Mouse (Mus musculus) forebrain, embryonic 12.5 days (tissue): ENCODE results near the gene Sema6d. TPM values are rescaled to one million over a fixed set of nuclear protein-coding genes. Genes with fewer than 3 reads are reported as not detected.

Experiments used
- ATAC-seq: fragments of 200-750 bp; cut with Nextera tagmentation; 2 replicates; pipeline ENCODE4 v1.8.0; 2017; ENCODE audit warnings: moderate TSS enrichment; ENCODE audit not compliant: low FRiP score
- H3K27ac ChIP-seq: fragments of 300-500 bp; sonication (generic); 2 replicates; pipeline ENCODE4 v1.5.1; 2016; ENCODE audit warnings: mild to moderate bottlenecking
- H3K27me3 ChIP-seq: fragments of 300-500 bp; sonication (generic); 2 replicates; pipeline ENCODE4 v1.6.1; 2016; ENCODE audit warnings: mild to moderate bottlenecking
- H3K36me3 ChIP-seq: fragments of 300-500 bp; sonication (generic); replicated peaks from 2 replicates; pipeline ENCODE4 v1.6.1; 2016; ENCODE audit warnings: mild to moderate bottlenecking
- H3K4me1 ChIP-seq: fragments of 300-500 bp; sonication (generic); 2 replicates; pipeline ENCODE4 v1.6.1; 2016
- H3K4me2 ChIP-seq: fragments of 300-500 bp; sonication (generic); 2 replicates; pipeline ENCODE4 v1.6.1; 2016; ENCODE audit warnings: mild to moderate bottlenecking, moderate library complexity
- H3K4me3 ChIP-seq: fragments of 300-500 bp; sonication (generic); replicated peaks from 2 replicates; pipeline ENCODE4 v1.5.1; 2016; ENCODE audit warnings: mild to moderate bottlenecking
- H3K9ac ChIP-seq: fragments of 300-500 bp; sonication (generic); 2 replicates; pipeline ENCODE4 v1.6.1; 2016; ENCODE audit warnings: mild to moderate bottlenecking
- H3K9me3 ChIP-seq: fragments of 300-500 bp; sonication (generic); 2 replicates; pipeline ENCODE4 v1.6.1; 2016
- WGBS: fragments of 180-500 bp; shearing (Covaris S2); methylation state at CpG from one replicate; pipeline ENCODE4 v1.1.7; 2016; 5-methylcytosine and 5-hydroxymethylcytosine counted together
- polyA plus RNA-seq: library from polyadenylated mRNA; unstranded; fragments of >200 nt; fragmentation: Nextera tagmentation; extraction: Ambion mirVana; gene quantifications from 2 replicates; pipeline ENCODE4 v1.2.1, GENCODE M21; 2016

Sema6d gene
- polyA plus RNA-seq, 1 experiment from 2014 or later, result 19.8 TPM

- no peaks in the 10 kb centered on the region for H3K9me3 ChIP-seq
- ATAC-seq, result peak; percentile 80
- 34% methylated on average over 10 of the region's 10 CpGs for WGBS
- H3K27me3 ChIP-seq, result 0 out of 2 replicates have a peak, but pooled peaks cover 11% of the 10 kb centered on the region
- H3K27ac ChIP-seq, result peak overlapping the region; percentile 27; the same call in 1 of the 2 replicates
- H3K4me1 ChIP-seq, result peaks cover 34% of the 10 kb centered on the region
- H3K36me3 ChIP-seq, result no peaks in the 10 kb centered on the region
- H3K4me2 ChIP-seq, result no peak overlapping the region
- no peak overlapping the region for H3K9ac ChIP-seq
- no peak overlapping the region for H3K4me3 ChIP-seq
Measured at GRCm38 (mm10) chr2:124470346-124471042, 380.7 kb downstream of the Sema6d start.

- ATAC-seq, result 0 out of 2 replicates have a peak, but pooled peaks have one; percentile 20
- Histone ChIP-seq H3K4me3 (no peak overlapping the region), H3K27me3 (no peaks in the 10 kb centered on the region), H3K4me2 (no peak overlapping the region), H3K4me1 (peaks cover 33% of the 10 kb centered on the region; the same call in 1 of the 2 replicates), H3K9ac (no peak overlapping the region), H3K9me3 (no peaks in the 10 kb centered on the region), H3K27ac (no peak overlapping the region), H3K36me3 (no peaks in the 10 kb centered on the region)
- WGBS, result 62% methylated on average over 6 of the region's 6 CpGs
Measured at GRCm38 (mm10) chr2:124472674-124473507, 383.1 kb downstream of the Sema6d start.

- Histone ChIP-seq H3K4me2 (no peak overlapping the region), H3K36me3 (no peaks in the 10 kb centered on the region), H3K27me3 (no peaks in the 10 kb centered on the region)
Measured at GRCm38 (mm10) chr2:124477904-124478303, 388.1 kb downstream of the Sema6d start.

GRCm38 (mm10) chr2:124478526-124478925 is 388.8 kb downstream of the Sema6d start:
- no peaks in the 10 kb centered on the region for H3K36me3 ChIP-seq
- no peak overlapping the region for H3K4me2 ChIP-seq
- no peak for ATAC-seq
- H3K4me3 ChIP-seq, result no peak overlapping the region
- H3K27ac ChIP-seq, result no peak overlapping the region
- H3K9ac ChIP-seq, result no peak overlapping the region
- H3K4me1 ChIP-seq, result no peaks in the 10 kb centered on the region
- WGBS, result 91% methylated on average over 4 of the region's 4 CpGs
- no peaks in the 10 kb centered on the region for H3K9me3 ChIP-seq
- H3K27me3 ChIP-seq, result no peaks in the 10 kb centered on the region

More at GRCm38 (mm10) chr2:124477904-124478303, 388.1 kb downstream of the Sema6d start:
- Histone ChIP-seq H3K27ac (no peak overlapping the region), H3K9ac (no peak overlapping the region), H3K4me1 (peaks cover 4% of the 10 kb centered on the region; the same call in 1 of the 2 replicates), H3K9me3 (no peaks in the 10 kb centered on the region), H3K4me3 (no peak overlapping the region)
- ATAC-seq, result no peak

- Histone ChIP-seq H3K27ac (no peak overlapping the region), H3K27me3 (no peaks in the 10 kb centered on the region), H3K4me1 (peaks cover 7% of the 10 kb centered on the region; the same call in 1 of the 2 replicates), H3K4me3 (no peak overlapping the region), H3K9ac (no peak overlapping the region), H3K9me3 (no peaks in the 10 kb centered on the region), H3K36me3 (no peaks in the 10 kb centered on the region), H3K4me2 (no peak overlapping the region)
- no peak for ATAC-seq
- WGBS, result 95% methylated on average over 1 of the region's 1 CpGs
Measured at GRCm38 (mm10) chr2:124485761-124486160, 396.0 kb downstream of the Sema6d start.

GRCm38 (mm10) chr2:124490010-124490801 is 400.4 kb downstream of the Sema6d start:
- Histone ChIP-seq H3K36me3 (no peaks in the 10 kb centered on the region), H3K9ac (no peak overlapping the region), H3K4me1 (peaks cover 7% of the 10 kb centered on the region; the same call in 1 of the 2 replicates), H3K27me3 (no peaks in the 10 kb centered on the region), H3K4me3 (no peak overlapping the region), H3K9me3 (no peaks in the 10 kb centered on the region), H3K4me2 (no peak overlapping the region), H3K27ac (peak overlapping the region; percentile 53; the same call in 1 of the 2 replicates)
- peak; percentile 82 for ATAC-seq
- 54% methylated on average over 12 of the region's 12 CpGs for WGBS

GRCm38 (mm10) chr2:124495751-124496150 is 406.0 kb downstream of the Sema6d start:
- no peak overlapping the region for H3K4me3 ChIP-seq
- H3K36me3 ChIP-seq, result no peaks in the 10 kb centered on the region
- H3K9ac ChIP-seq, result no peak overlapping the region
- H3K4me1 ChIP-seq, result no peaks in the 10 kb centered on the region
- H3K27me3 ChIP-seq, result no peaks in the 10 kb centered on the region
- no peak for ATAC-seq
- H3K4me2 ChIP-seq, result no peak overlapping the region
- no peaks in the 10 kb centered on the region for H3K9me3 ChIP-seq
- 58% methylated on average over 1 of the region's 1 CpGs for WGBS
- no peak overlapping the region for H3K27ac ChIP-seq

- peaks cover 9% of the 10 kb centered on the region; the same call in 1 of the 2 replicates for H3K27me3 ChIP-seq
- no peak overlapping the region for H3K27ac ChIP-seq
- H3K4me3 ChIP-seq, result no peak overlapping the region
- H3K9ac ChIP-seq, result no peak overlapping the region
- 67% methylated on average over 1 of the region's 1 CpGs for WGBS
- no peak for ATAC-seq
- no peak overlapping the region for H3K4me2 ChIP-seq
- H3K4me1 ChIP-seq, result no peaks in the 10 kb centered on the region
- H3K9me3 ChIP-seq, result no peaks in the 10 kb centered on the region
- H3K36me3 ChIP-seq, result no peaks in the 10 kb centered on the region
Measured at GRCm38 (mm10) chr2:124499670-124500069, 409.9 kb downstream of the Sema6d start.

GRCm38 (mm10) chr2:124505784-124506489 is 416.2 kb downstream of the Sema6d start:
- H3K36me3 ChIP-seq, result no peaks in the 10 kb centered on the region
- H3K4me3 ChIP-seq, result no peak overlapping the region
- H3K27me3 ChIP-seq, result peaks cover 28% of the 10 kb centered on the region
- H3K4me1 ChIP-seq, result peaks cover 14% of the 10 kb centered on the region
- 4% methylated on average over 4 of the region's 4 CpGs for WGBS
- ATAC-seq, result peak; percentile 93
- no peaks in the 10 kb centered on the region for H3K9me3 ChIP-seq
- no peak overlapping the region for H3K27ac ChIP-seq
- no peak overlapping the region for H3K4me2 ChIP-seq
- H3K9ac ChIP-seq, result no peak overlapping the region

GRCm38 (mm10) chr2:124507804-124508203 is 418.0 kb downstream of the Sema6d start:
- Histone ChIP-seq H3K4me3 (no peak overlapping the region), H3K27ac (no peak overlapping the region), H3K4me2 (no peak overlapping the region), H3K9me3 (no peaks in the 10 kb centered on the region), H3K36me3 (no peaks in the 10 kb centered on the region), H3K9ac (no peak overlapping the region), H3K4me1 (peaks cover 14% of the 10 kb centered on the region), H3K27me3 (peaks cover 33% of the 10 kb centered on the region)
- ATAC-seq, result no peak
- WGBS, result 80% methylated on average over 4 of the region's 4 CpGs

- Histone ChIP-seq H3K9ac (no peak overlapping the region), H3K4me2 (no peak overlapping the region), H3K9me3 (no peaks in the 10 kb centered on the region), H3K4me1 (peaks cover 14% of the 10 kb centered on the region), H3K27ac (no peak overlapping the region), H3K4me3 (no peak overlapping the region), H3K27me3 (peaks cover 25% of the 10 kb centered on the region), H3K36me3 (no peaks in the 10 kb centered on the region)
- 92% methylated on average over 6 of the region's 6 CpGs for WGBS
- ATAC-seq, result no peak
Measured at GRCm38 (mm10) chr2:124509479-124509878, 419.7 kb downstream of the Sema6d start.
